Mouse (Mus musculus) adrenal gland, adult 10 weeks (tissue): ENCODE results near the gene Lmo3. TPM values are rescaled to one million over a fixed set of nuclear protein-coding genes. Genes with fewer than 3 reads are reported as not detected.

ENCODE experiments used
- polyA plus RNA-seq: library from polyadenylated mRNA; stranded (reverse); fragments of 350-450 nt; fragmentation: Illumina TruSeq; extraction: RNeasy Lipid Tissue Mini Kit (QIAGEN cat#74804); gene quantifications from one replicate; pipeline ENCODE4 v1.2.3, GENCODE M21; 2014; ENCODE audit warnings: low read depth, low replicate concordance

Lmo3 gene
- polyA plus RNA-seq = 1.4 TPM

GRCm38 (mm10) chr6:138581734-138582505 is at the start of gene Lmo3:
Lmo3 (minus strand) TSS chr6:138581968.

Other genes with a start within 250 kb of the Lmo3 start
- not detected for gene Igbp1b, start 76.6 kb upstream of the Lmo3 start, polyA plus RNA-seq